Mouse (Mus musculus) brain, embryonic 14.5 days (tissue): ENCODE measurements around the gene Me3.

Experiments used
- CTCF ChIP-seq: fragments of 200-500 bp; IDR thresholded peaks from 2 replicates; pipeline ENCODE4 v1.5.1; 2012; ENCODE audit warnings: inconsistent platforms, mild to moderate bottlenecking, moderate library complexity, borderline replicate concordance; ENCODE audit not compliant: insufficient read depth, insufficient read length; ENCODE audit errors: extremely low read depth
- POLR2A ChIP-seq: fragments of 200-500 bp; IDR thresholded peaks from 2 replicates; pipeline ENCODE4 v1.6.1; 2012; ENCODE audit warnings: mild to moderate bottlenecking, inconsistent platforms, borderline replicate concordance; ENCODE audit not compliant: poor library complexity, insufficient read depth, insufficient read length, severe bottlenecking; ENCODE audit errors: extremely low read depth

- no peak for TF ChIP-seq CTCF
- TF ChIP-seq POLR2A = no peak
Measured at GRCm38 (mm10) chr7:89640944-89641661, 8.9 kb downstream of the Me3 start.
